Mouse (Mus musculus) lung, postnatal 0 days (tissue): ENCODE measurements at regions not wholly inside any gene's neighbourhood (a gene's known extent, or its start where the extent isn't known, plus 50 kb on each side); places are given as distances from the start of the nearest gene placed in this dataset.

ENCODE experiments used
- CTCF ChIP-seq: IDR thresholded peaks from 2 replicates; pipeline ENCODE4 v1.5.1; 2016; ENCODE audit warnings: antibody characterized with exemption, mild to moderate bottlenecking
- EP300 ChIP-seq: IDR thresholded peaks from 2 replicates; pipeline ENCODE4 v1.6.1; 2016; ENCODE audit warnings: antibody characterized with exemption, mild to moderate bottlenecking, control low read depth

DNA sequence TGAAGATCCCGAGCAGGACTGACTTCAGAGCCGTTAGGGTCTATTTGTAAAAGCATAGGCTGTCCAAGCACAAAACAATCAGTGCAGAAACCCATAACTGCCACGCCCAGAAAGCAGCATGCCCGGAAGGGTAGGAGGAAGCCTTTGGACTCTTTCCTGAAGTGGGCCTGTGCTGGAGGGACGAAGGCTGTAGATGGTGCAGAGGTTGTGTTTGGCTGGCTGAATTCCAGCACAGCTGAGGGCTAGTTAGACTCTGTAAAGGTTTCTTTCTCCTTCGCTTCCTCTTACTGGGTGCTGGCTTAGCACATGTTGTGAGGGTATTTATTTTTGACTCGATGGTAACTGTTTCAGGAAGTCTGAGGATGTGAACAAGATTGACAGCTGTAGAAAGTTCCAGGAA, 254.5 kb downstream of the Tbc1d1 start:
- TF ChIP-seq CTCF, result no peak
- no peak for TF ChIP-seq EP300
